Mouse (Mus musculus) heart, embryonic 15.5 days (tissue): ENCODE measurements around the gene Kat8. TPM values are rescaled to one million over a fixed set of nuclear protein-coding genes. Genes with fewer than 3 reads are reported as not detected.

ENCODE experiments used
- ATAC-seq: fragments of 200-750 bp; cut with Nextera tagmentation; replicated peaks from 2 replicates; pipeline ENCODE4 v1.8.0; 2017; ENCODE audit warnings: low read depth, moderate TSS enrichment; ENCODE audit not compliant: insufficient number of reproducible peaks, insufficient read depth, low FRiP score
- H3K27ac ChIP-seq: fragments of 300-500 bp; sonication (generic); 2 replicates; pipeline ENCODE4 v1.5.1; 2015; ENCODE audit warnings: mild to moderate bottlenecking, inconsistent platforms
- H3K27me3 ChIP-seq: fragments of 300-500 bp; sonication (generic); 2 replicates; pipeline ENCODE4 v1.6.1; 2015; ENCODE audit warnings: inconsistent platforms
- H3K36me3 ChIP-seq: fragments of 300-500 bp; sonication (generic); 2 replicates; pipeline ENCODE4 v1.6.1; 2015; ENCODE audit warnings: mild to moderate bottlenecking, inconsistent platforms
- H3K4me1 ChIP-seq: fragments of 300-500 bp; sonication (generic); replicated peaks from 2 replicates; pipeline ENCODE4 v1.6.1; 2015; ENCODE audit warnings: inconsistent platforms
- H3K4me2 ChIP-seq: fragments of 300-500 bp; sonication (generic); 2 replicates; pipeline ENCODE4 v1.6.1; 2015; ENCODE audit warnings: inconsistent platforms, mild to moderate bottlenecking, moderate library complexity
- H3K4me3 ChIP-seq: fragments of 300-500 bp; sonication (generic); 2 replicates; pipeline ENCODE4 v1.5.1; 2015; ENCODE audit warnings: mild to moderate bottlenecking, inconsistent platforms
- H3K9ac ChIP-seq: fragments of 300-500 bp; sonication (generic); 2 replicates; pipeline ENCODE4 v1.6.1; 2015; ENCODE audit warnings: mild to moderate bottlenecking, inconsistent platforms
- H3K9me3 ChIP-seq: fragments of 300-500 bp; sonication (generic); replicated peaks from 2 replicates; pipeline ENCODE4 v1.6.1; 2016; ENCODE audit warnings: inconsistent platforms
- WGBS: fragments of 180-500 bp; shearing (Covaris S2); methylation state at CpG from one replicate; pipeline ENCODE4 v1.1.7; 2015; ENCODE audit warnings: mixed read lengths; 5-methylcytosine and 5-hydroxymethylcytosine counted together
- polyA plus RNA-seq: library from polyadenylated mRNA; unstranded; fragments of >200 nt; fragmentation: Nextera tagmentation; extraction: Ambion mirVana; gene quantifications from 2 replicates; pipeline ENCODE4 v1.2.1, GENCODE M21; 2015

Gene Kat8
- polyA plus RNA-seq, 1 experiment from 2014 or later: 23.5 TPM

DNA sequence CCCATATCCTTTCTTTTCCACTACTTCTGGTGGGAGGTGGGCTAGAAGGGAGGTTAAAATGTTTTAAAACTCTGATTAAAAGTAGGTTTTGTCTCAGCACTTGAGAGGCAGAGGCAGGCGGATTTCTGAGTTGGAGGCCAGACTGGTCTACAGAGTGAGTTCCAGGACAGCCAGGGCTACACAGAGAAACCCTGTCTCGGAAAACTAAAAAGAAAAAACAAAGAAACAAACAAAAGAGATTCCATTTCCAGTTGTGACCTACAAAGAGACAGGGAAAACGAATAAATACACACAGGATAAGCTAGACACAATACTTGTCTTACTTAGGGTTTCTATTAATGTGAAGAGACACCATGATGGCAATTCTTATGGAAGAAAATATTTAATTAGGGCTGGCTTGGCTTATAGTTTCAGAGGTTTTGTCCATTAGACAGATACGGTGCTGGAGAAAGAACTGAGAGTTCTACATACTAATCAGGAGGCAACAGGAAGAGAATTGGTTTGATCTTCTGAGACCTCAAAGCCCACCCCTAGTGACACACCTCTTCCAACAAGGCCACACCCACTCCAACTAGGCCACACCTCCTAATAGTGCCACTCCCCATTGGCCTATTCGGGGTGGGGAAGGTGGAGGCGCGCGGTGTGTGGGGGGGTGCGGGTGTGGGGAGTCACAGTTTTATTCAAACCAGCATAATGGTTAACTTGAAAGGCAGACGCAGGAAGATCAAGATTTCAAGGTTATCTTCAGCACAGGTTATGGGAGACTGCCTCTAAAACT lies 13.9 kb upstream of the Kat8 start:
- no peaks in the 10 kb centered on the region for H3K27me3 ChIP-seq
- no peaks in the 10 kb centered on the region for H3K9me3 ChIP-seq
- peaks cover 17% of the 10 kb centered on the region for H3K4me1 ChIP-seq
- no peak for ATAC-seq
- H3K4me3 ChIP-seq: no peak overlapping the region
- peaks cover 5% of the 10 kb centered on the region; the same call in 1 of the 2 replicates for H3K36me3 ChIP-seq
- 38% methylated on average over 10 of the region's 10 CpGs for WGBS
- H3K9ac ChIP-seq: no peak overlapping the region
- no peak overlapping the region for H3K27ac ChIP-seq
- no peak overlapping the region for H3K4me2 ChIP-seq

DNA sequence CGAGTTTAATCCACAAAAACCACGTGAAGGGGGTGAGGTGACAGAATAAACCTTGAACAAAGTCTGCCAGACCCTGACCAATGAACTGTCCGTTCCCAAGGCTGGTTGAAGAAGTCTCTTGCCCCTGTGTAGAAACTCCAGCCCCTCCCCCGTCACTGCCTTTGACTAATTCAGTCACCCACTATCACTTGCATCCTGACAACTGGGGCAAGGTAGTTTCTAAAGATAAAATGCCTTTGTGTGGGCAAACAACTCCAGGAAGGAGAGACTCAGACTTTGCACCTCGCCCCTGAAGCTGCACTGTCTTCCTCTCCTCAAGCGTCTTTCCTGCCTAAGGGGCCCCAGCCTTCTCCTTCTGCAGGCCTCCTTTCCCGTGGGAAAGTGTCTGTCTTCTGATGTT lies 12.3 kb upstream of the Kat8 start:
- Histone ChIP-seq H3K9ac (no peak overlapping the region), H3K36me3 (no peaks in the 10 kb centered on the region), H3K4me3 (no peak overlapping the region), H3K9me3 (no peaks in the 10 kb centered on the region), H3K4me1 (peaks cover 15% of the 10 kb centered on the region), H3K4me2 (no peak overlapping the region), H3K27ac (no peak overlapping the region), H3K27me3 (no peaks in the 10 kb centered on the region)
- no peak for ATAC-seq
- WGBS: 30% methylated on average over 7 of the region's 7 CpGs

DNA sequence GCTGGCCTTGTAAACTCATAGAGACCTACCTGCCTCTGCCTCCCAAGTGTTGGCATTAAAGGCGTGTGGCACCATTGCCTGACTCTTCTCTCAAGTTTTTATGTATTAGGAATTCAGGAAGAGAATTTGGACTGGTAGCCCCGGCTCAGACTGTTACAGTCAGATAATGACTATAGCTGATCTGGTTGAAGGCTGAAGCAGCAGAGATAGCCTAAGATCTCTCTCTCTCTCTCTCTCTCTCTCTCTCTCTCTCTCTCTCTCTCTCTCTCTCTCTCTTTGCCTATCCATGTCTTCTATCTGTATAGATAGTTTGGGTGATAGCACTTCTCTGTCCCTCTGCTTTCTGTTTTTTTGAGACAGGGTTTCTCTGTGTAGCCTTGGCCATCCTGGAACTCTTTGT lies 10.5 kb upstream of the Kat8 start:
- no peak overlapping the region for H3K9ac ChIP-seq
- no peak overlapping the region for H3K27ac ChIP-seq
- H3K4me1 ChIP-seq: peaks cover 15% of the 10 kb centered on the region
- WGBS: 68% methylated on average over 2 of the region's 2 CpGs
- peaks cover 11% of the 10 kb centered on the region for H3K36me3 ChIP-seq
- H3K4me3 ChIP-seq: no peak overlapping the region
- no peak for ATAC-seq
- H3K9me3 ChIP-seq: no peaks in the 10 kb centered on the region
- H3K4me2 ChIP-seq: no peak overlapping the region
- no peaks in the 10 kb centered on the region for H3K27me3 ChIP-seq

DNA sequence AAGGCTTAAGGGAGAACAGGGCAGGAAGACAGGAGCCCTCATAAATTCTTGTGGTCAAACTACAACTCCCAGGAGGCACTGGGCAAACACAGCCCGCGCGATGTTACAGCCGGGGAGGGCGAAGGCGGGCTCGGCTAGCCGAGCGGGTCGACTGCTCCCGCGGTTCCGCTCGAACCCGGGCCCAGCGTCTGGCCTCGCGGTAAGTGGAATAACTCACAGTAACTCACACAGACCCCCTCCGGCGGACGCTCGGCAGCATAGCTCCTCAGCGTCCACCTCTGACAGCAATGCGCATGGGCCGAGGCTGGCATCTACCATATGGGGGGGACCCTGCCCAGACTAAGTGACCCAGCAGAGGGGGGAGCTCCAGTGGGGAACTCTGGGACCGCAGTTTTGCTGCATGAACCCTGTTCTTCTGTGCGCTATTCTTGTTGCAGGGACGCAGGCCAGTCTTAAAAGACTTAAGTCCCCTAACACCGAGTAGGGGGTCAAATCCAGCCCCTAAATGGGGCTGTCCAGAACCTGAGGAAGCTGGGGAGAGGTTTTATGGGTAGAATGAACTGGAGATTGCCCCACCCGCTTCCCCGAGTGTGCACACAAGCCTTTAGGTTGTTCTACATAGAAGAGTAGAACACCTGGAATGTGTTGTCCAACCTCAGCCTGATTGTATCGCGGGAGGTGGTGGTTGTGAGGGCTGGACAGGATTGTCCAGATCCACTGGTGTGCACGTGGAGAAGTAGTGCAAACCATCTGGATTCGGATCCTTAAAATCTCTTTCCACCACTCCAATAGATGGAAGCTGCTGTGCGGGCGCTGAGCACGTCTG lies 8.1 kb upstream of the Kat8 start, which contains the start of gene Bckdk:
TSS of gene Bckdk (plus strand) at position 112 of the 826 bp plus-strand sequence.
- peak within 1 kb of the TSS; percentile 84 for H3K4me2 ChIP-seq
- peak; percentile 83 for ATAC-seq
- peak within 1 kb of the TSS; percentile 86 for H3K27ac ChIP-seq
- H3K9me3 ChIP-seq: no peaks in the 10 kb centered on the region
- 6% methylated on average over 38 of the region's 38 CpGs for WGBS
- peak within 1 kb of the TSS; percentile 91 for H3K4me3 ChIP-seq
- peaks cover 36% of the 10 kb centered on the region for H3K36me3 ChIP-seq
- peak within 1 kb of the TSS; percentile 91 for H3K9ac ChIP-seq
- H3K4me1 ChIP-seq: peaks cover 15% of the 10 kb centered on the region
- H3K27me3 ChIP-seq: no peaks in the 10 kb centered on the region

DNA sequence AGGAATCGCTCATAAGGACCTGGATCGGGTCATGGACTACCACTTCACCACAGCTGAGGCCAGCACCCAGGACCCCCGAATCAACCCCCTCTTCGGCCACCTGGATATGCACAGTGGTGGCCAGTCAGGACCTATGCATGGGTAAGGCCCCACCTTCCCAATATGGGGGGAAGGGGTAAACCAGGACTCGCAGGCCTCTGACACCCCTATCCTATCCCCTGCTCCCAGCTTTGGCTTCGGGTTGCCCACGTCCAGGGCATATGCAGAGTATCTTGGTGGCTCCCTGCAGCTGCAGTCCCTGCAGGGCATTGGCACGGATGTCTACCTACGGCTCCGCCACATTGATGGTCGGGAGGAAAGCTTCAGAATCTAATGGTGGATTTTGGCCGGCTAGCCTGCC lies 4.4 kb upstream of the Kat8 start:
- no peak overlapping the region for H3K27ac ChIP-seq
- no peak for ATAC-seq
- no peak overlapping the region for H3K9ac ChIP-seq
- H3K9me3 ChIP-seq: no peaks in the 10 kb centered on the region
- WGBS: 94% methylated on average over 12 of the region's 12 CpGs
- no peak overlapping the region for H3K4me3 ChIP-seq
- peaks cover 40% of the 10 kb centered on the region for H3K36me3 ChIP-seq
- H3K4me2 ChIP-seq: no peak overlapping the region
- peaks cover 19% of the 10 kb centered on the region for H3K4me1 ChIP-seq
- no peaks in the 10 kb centered on the region for H3K27me3 ChIP-seq

DNA sequence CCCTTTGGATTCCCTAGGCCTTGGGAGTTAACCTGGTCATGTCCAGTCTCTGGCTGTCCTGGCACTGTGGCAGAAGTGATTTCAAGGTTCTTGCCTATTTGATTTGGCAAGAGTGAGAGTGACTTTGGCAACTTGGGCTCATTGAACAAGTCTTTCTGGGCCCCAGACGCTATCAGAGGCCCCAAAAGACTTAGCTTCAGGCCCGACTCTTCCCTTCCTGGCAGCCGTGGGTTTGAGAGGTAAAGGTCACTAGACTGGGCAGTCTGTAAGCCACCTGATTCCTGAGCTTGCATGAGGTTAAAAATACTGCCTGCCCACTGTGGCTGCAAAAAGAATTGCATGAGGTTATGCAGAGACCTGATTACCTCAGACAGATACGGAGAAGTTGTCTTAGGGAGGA lies 3.7 kb upstream of the Kat8 start:
- H3K27ac ChIP-seq: no peak overlapping the region
- H3K4me3 ChIP-seq: no peak overlapping the region
- 88% methylated on average over 4 of the region's 4 CpGs for WGBS

DNA sequence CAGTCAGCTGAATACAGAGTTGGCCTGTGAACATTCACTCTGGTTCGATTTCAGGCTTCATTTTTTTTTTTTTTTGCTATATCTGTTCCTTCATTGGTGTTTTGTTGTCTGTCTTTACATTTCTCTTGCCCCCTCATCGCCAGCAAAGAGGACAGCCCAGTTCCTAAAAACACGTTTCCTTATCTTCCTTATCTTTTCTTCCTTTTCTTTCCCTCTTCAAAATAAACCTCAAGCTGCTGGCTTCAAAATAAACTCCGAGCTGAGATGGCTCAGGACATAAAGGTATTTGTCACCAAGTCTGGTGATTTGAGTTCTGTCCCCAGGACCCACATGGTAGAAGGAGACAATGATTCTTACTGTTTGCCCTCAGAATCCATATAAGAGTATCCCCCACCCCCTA lies 622 bp downstream of the Kat8 start:
- Histone ChIP-seq H3K27me3 (no peaks in the 10 kb centered on the region), H3K9me3 (no peaks in the 10 kb centered on the region), H3K36me3 (peaks cover 35% of the 10 kb centered on the region), H3K27ac (no peak overlapping the region), H3K4me2 (peak overlapping the region; percentile 68), H3K9ac (peak overlapping the region; percentile 78), H3K4me3 (peak overlapping the region; percentile 77), H3K4me1 (peaks cover 12% of the 10 kb centered on the region)
- no peak for ATAC-seq
- 13% methylated on average over 4 of the region's 4 CpGs for WGBS

More for the DNA sequence above, 3.7 kb upstream of the Kat8 start:
- Histone ChIP-seq H3K4me1 (peaks cover 23% of the 10 kb centered on the region), H3K36me3 (peaks cover 40% of the 10 kb centered on the region), H3K4me2 (no peak overlapping the region), H3K9me3 (no peaks in the 10 kb centered on the region), H3K27me3 (no peaks in the 10 kb centered on the region), H3K9ac (no peak overlapping the region)
- ATAC-seq: no peak

DNA sequence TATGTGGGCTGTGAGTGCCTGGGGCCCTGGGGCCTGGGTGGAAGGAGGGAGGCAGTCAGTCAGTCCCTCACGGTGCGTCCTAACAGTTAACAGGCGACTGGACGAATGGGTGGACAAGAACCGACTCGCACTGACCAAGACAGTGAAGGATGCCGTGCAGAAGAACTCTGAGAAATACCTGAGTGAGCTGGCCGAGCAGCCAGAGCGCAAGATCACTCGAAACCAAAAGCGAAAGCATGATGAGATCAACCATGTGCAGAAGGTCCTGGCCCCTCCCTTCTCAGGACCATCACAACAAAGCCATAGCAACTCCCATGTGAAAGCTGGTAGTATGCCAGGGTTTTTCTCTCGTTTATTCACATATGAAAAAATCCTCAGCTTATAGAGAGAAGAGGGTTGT lies 3.0 kb downstream of the Kat8 start:
- ATAC-seq: no peak
- 89% methylated on average over 12 of the region's 12 CpGs for WGBS
- H3K4me3 ChIP-seq: no peak overlapping the region

DNA sequence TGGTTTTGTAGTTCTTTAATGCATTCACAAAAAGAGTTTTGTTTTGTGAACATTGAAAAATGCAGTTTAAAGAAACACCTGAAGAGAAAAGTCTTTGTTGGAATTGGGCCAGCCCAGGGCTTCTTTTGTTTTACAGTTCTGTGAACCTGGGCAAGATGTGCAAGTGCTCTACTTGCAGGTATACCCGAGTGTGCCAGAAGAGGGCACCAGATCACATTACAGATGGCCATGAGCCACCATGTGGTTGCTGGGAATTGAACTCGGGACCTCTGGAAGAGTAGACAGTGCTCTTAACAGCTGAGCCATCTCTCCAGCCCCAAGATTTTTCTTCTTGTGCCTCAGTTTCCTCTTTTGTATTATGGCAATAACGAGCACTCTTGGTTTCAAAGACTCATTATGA lies 5.9 kb downstream of the Kat8 start:
- Histone ChIP-seq H3K36me3 (peaks cover 31% of the 10 kb centered on the region), H3K9ac (no peak overlapping the region), H3K4me2 (no peak overlapping the region), H3K4me3 (no peak overlapping the region), H3K4me1 (peaks cover 1% of the 10 kb centered on the region), H3K27ac (no peak overlapping the region), H3K27me3 (no peaks in the 10 kb centered on the region), H3K9me3 (no peaks in the 10 kb centered on the region)
- WGBS: 57% methylated on average over 3 of the region's 3 CpGs
- ATAC-seq: no peak

More for the DNA sequence above, 3.0 kb downstream of the Kat8 start:
- Histone ChIP-seq H3K27me3 (no peaks in the 10 kb centered on the region), H3K27ac (no peak overlapping the region), H3K4me2 (no peak overlapping the region), H3K4me1 (peaks cover 12% of the 10 kb centered on the region), H3K36me3 (peaks cover 18% of the 10 kb centered on the region), H3K9ac (no peak overlapping the region), H3K9me3 (no peaks in the 10 kb centered on the region)

DNA sequence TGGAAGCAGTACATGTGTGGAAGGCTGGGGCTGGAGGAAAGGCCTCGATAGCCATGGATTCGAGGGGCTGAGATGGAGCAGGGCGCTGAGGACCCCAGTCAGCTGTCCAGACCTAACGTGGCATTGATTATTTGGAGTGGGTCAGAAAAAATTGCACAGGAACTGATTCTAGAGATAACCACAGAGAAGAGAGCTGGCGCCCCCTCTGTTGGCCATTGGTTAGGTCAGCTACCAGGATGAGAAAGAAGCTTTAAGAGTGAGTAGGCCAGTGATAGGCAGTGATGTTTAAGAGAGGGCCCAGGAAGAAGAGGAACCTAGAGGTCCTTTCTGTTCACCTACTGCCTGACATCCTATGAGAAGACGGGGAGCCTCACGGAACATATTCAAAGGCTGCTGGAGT lies 7.0 kb downstream of the Kat8 start:
- WGBS: 75% methylated on average over 7 of the region's 7 CpGs
- H3K4me1 ChIP-seq: no peaks in the 10 kb centered on the region
- H3K36me3 ChIP-seq: peaks cover 36% of the 10 kb centered on the region
- H3K9ac ChIP-seq: no peak overlapping the region
- H3K4me3 ChIP-seq: no peak overlapping the region
- no peak overlapping the region for H3K27ac ChIP-seq
- no peak for ATAC-seq
- no peak overlapping the region for H3K4me2 ChIP-seq
- H3K27me3 ChIP-seq: no peaks in the 10 kb centered on the region
- H3K9me3 ChIP-seq: no peaks in the 10 kb centered on the region

DNA sequence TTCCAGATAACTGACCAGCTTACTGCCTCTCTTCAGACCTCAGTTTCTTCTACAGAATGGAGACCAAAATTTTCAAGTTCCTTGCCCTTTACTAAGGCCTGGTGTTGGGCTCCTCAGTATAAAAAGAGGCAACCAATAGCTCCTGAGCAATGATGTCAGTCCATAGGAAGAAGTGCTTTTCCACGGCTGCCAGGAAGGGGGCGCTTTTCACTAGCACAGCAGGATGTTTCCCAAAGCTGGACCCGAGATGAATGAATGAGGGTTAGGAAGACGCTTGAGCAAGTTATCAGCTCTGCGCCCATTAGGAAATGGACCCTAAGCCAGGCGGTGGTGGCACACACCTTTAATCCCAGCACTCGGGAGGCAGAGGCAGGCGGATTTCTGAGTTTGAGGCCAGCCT lies 9.2 kb downstream of the Kat8 start:
- Histone ChIP-seq H3K27ac (no peak overlapping the region), H3K27me3 (no peaks in the 10 kb centered on the region), H3K4me3 (no peak overlapping the region), H3K4me1 (no peaks in the 10 kb centered on the region), H3K4me2 (no peak overlapping the region), H3K9me3 (no peaks in the 10 kb centered on the region), H3K36me3 (peaks cover 33% of the 10 kb centered on the region), H3K9ac (no peak overlapping the region)
- ATAC-seq: no peak
- WGBS: 64% methylated on average over 8 of the region's 8 CpGs
